Mouse (Mus musculus): Measurements from ENCODE around the gene Smim9.

- TF ChIP-seq CTCF (IDR thresholded peaks at IDR 0.05; ENCODE audit: low read depth, low read length) (no peak), POLR2A (IDR thresholded peaks at IDR 0.05; ENCODE audit: insufficient read depth, low read length) (no peak), EP300 (IDR thresholded peaks at IDR 0.05; ENCODE audit: insufficient read depth, low read depth, low read length) (peak; percentile 65; the same call in 1 of the 2 replicates)
These were observed 25.8 kb downstream of the Smim9 start for GRCm38 (mm10) chrX:75137729-75138128.

Data from ES-Bruce4 (cell line).